Mouse (Mus musculus): Measurements from ENCODE around the gene Syt15.

DNA sequence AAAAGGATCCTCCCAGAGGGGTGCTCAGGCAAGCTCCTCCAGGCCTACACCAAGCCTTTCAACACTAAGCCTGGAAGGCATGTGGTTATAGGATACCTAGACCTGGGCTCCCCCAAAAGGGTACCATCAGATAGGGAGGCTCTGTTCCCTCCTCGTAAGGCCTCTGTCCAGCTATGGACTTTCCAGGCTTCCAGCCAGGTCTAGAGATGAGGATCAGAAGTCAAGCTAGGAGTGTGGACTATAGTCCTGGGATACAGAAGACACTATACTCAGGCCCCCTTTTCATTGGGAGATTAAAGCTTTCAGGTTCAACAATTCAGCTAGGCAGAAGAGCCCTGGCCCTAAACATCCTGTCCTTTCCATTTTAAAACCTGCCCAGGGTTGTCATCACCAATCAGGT lies 36.3 kb upstream of the Syt15 start:
- TF ChIP-seq CTCF (IDR thresholded peaks at IDR 0.05; ENCODE audit: control insufficient read depth, insufficient read depth, insufficient replicate concordance, low read depth, low read length) (no peak), POLR2A (IDR thresholded peaks at IDR 0.05; ENCODE audit: control insufficient read depth, low read depth, low read length) (no peak)
